Mouse (Mus musculus) limb, embryonic 14.5 days (tissue): Measurements from ENCODE around the gene Marcksl1. TPM values are rescaled to one million over a fixed set of nuclear protein-coding genes. Genes with fewer than 3 reads are reported as not detected.
A peak's percentile ranks its signal among the peaks of the same experiment; 100 is the strongest.

ENCODE experiments used
- ATAC-seq: fragments of 200-750 bp; cut with Nextera tagmentation; 2 replicates; pipeline ENCODE4 v1.8.0; 2017; ENCODE audit warnings: low read depth, moderate number of reproducible peaks, moderate TSS enrichment; ENCODE audit not compliant: low FRiP score
- DNase-seq: peaks from one replicate; pipeline ENCODE4 v3.0.0-alpha.2; 2015; ENCODE audit warnings: low spot score
- H3K27ac ChIP-seq: fragments of 300-500 bp; sonication (generic); replicated peaks from 2 replicates; pipeline ENCODE4 v1.5.1; 2014; ENCODE audit warnings: low read depth, mild to moderate bottlenecking, low read length, moderate library complexity, mixed read lengths
- H3K27me3 ChIP-seq: fragments of 300-500 bp; sonication (generic); 2 replicates; pipeline ENCODE4 v1.6.1; 2014; ENCODE audit warnings: low read length, mixed read lengths; ENCODE audit not compliant: control insufficient read depth, insufficient read depth
- H3K36me3 ChIP-seq: fragments of 300-500 bp; sonication (generic); 2 replicates; pipeline ENCODE4 v1.6.1; 2014; ENCODE audit warnings: mild to moderate bottlenecking, low read length, moderate library complexity, mixed read lengths; ENCODE audit not compliant: control insufficient read depth, insufficient read depth
- H3K4me1 ChIP-seq: fragments of 300-500 bp; sonication (generic); 2 replicates; pipeline ENCODE4 v1.6.1; 2014; ENCODE audit warnings: antibody characterized with exemption, low read length, mixed read lengths; ENCODE audit not compliant: control insufficient read depth, insufficient read depth
- H3K4me2 ChIP-seq: fragments of 300-500 bp; sonication (generic); replicated peaks from 2 replicates; pipeline ENCODE4 v1.6.1; 2014; ENCODE audit warnings: low read depth, mild to moderate bottlenecking, low read length, moderate library complexity; ENCODE audit not compliant: severe bottlenecking
- H3K4me3 ChIP-seq: fragments of 300-500 bp; sonication (generic); replicated peaks from 2 replicates; pipeline ENCODE4 v1.5.1; 2014; ENCODE audit warnings: low read length
- H3K9ac ChIP-seq: fragments of 300-500 bp; sonication (generic); 2 replicates; pipeline ENCODE4 v1.6.1; 2014; ENCODE audit warnings: mild to moderate bottlenecking, low read depth, low read length, moderate library complexity; ENCODE audit not compliant: severe bottlenecking
- H3K9me3 ChIP-seq: fragments of 300-500 bp; sonication (generic); 2 replicates; pipeline ENCODE4 v1.6.1; 2016; ENCODE audit warnings: low read length; ENCODE audit not compliant: control insufficient read depth
- POLR2A ChIP-seq: fragments of 200-500 bp; IDR thresholded peaks from 2 replicates; pipeline ENCODE4 v1.8.0; 2012; ENCODE audit warnings: inconsistent platforms, mild to moderate bottlenecking, moderate library complexity, borderline replicate concordance; ENCODE audit not compliant: insufficient read depth, insufficient read length; ENCODE audit errors: extremely low read depth
- WGBS: fragments of 180-500 bp; shearing (Covaris S2); extraction: QIAGEN DNeasy Blood & Tissue Kit; methylation state at CpG from one replicate; pipeline ENCODE4 v1.1.7; 2014; 5-methylcytosine and 5-hydroxymethylcytosine counted together
- polyA plus RNA-seq, 2 experiments: library from polyadenylated mRNA; depleted of rRNA in 1 of 2; stranded (reverse) in 1 of 2; unstranded in 1 of 2; fragments of >200 nt; fragmentation: Nextera tagmentation in 1 of 2; extraction: Ambion mirVana in 1 of 2; gene quantifications; 2 replicates each; pipeline versions ENCODE4 v1.2.1 to v1.2.3; 2012 to 2014

Marcksl1 gene
- polyA plus RNA-seq, 2 experiments = 563 to 648 TPM

- no peaks in the 10 kb centered on the region for H3K9me3 ChIP-seq
- ATAC-seq = no peak
- H3K4me2 ChIP-seq = peak within 1 kb of the TSS; percentile 53
- 3% methylated on average over 50 of the region's 70 CpGs for WGBS
- peaks cover 31% of the 10 kb centered on the region for H3K36me3 ChIP-seq
- peaks cover 16% of the 10 kb centered on the region for H3K27me3 ChIP-seq
- no peak for TF ChIP-seq POLR2A
- peak within 1 kb of the TSS; percentile 26 for H3K9ac ChIP-seq
- no peak for DNase-seq
- no peak within 1 kb of the TSS for H3K27ac ChIP-seq
- peak within 1 kb of the TSS; percentile 32 for H3K4me3 ChIP-seq
- H3K4me1 ChIP-seq = peaks cover 4% of the 10 kb centered on the region; the same call in 1 of the 2 replicates
Measured at GRCm38 (mm10) chr4:129490972-129491880, 22.2 kb upstream of the Marcksl1 start, which contains the start of the genes Tssk3 and Fam229a. Gene Tssk3, minus strand, starts transcription at chr4:129491022. Gene Fam229a, plus strand, starts transcription at chr4:129491190.

DNA sequence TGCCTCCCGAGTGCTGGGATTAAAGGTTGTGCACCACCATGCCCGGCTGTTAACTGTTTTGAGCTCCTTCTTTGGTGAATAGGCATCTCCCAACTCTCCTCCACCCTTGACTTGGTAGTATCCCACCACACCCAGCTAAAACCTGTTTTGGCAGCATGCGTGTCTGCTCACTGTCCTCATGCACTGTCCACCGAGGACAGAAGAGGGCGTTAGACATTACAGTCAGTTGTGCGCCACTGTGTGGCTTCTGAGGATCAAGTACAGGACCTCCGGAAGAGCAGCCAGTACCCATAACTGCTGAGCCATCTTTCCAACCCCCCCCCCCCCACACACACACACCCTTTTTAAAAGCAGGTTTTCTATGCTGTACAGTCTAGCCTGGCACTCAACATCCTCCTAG lies 18.7 kb upstream of the Marcksl1 start:
- no peak overlapping the region for H3K9ac ChIP-seq
- 0 out of 2 replicates have a peak, but pooled peaks cover under 1% of the 10 kb centered on the region for H3K36me3 ChIP-seq
- WGBS = 79% methylated on average over 7 of the region's 7 CpGs
- no peak overlapping the region for H3K27ac ChIP-seq
- no peak for DNase-seq
- H3K4me2 ChIP-seq = no peak overlapping the region
- H3K9me3 ChIP-seq = no peaks in the 10 kb centered on the region
- no peak for ATAC-seq
- H3K4me1 ChIP-seq = peaks cover 6% of the 10 kb centered on the region; the same call in 1 of the 2 replicates
- peaks cover 16% of the 10 kb centered on the region for H3K27me3 ChIP-seq
- TF ChIP-seq POLR2A = no peak
- H3K4me3 ChIP-seq = no peak overlapping the region

- Histone ChIP-seq H3K9ac (no peak overlapping the region; the same call in 1 of the 2 replicates), H3K9me3 (no peaks in the 10 kb centered on the region), H3K36me3 (no peaks in the 10 kb centered on the region), H3K4me2 (no peak overlapping the region), H3K4me1 (peaks cover 6% of the 10 kb centered on the region; the same call in 1 of the 2 replicates), H3K27me3 (peaks cover 11% of the 10 kb centered on the region), H3K4me3 (no peak overlapping the region), H3K27ac (peak overlapping the region; percentile 22; the same call in 1 of the 2 replicates)
- no peak for ATAC-seq
- TF ChIP-seq POLR2A = no peak
- no peak for DNase-seq
- WGBS = 30% methylated on average over 16 of the region's 16 CpGs
Measured at GRCm38 (mm10) chr4:129495672-129496562, 17.5 kb upstream of the Marcksl1 start.

- no peak for ATAC-seq
- H3K4me1 ChIP-seq = peaks cover 2% of the 10 kb centered on the region; the same call in 1 of the 2 replicates
Measured at GRCm38 (mm10) chr4:129496631-129497030, 16.8 kb upstream of the Marcksl1 start.

DNA sequence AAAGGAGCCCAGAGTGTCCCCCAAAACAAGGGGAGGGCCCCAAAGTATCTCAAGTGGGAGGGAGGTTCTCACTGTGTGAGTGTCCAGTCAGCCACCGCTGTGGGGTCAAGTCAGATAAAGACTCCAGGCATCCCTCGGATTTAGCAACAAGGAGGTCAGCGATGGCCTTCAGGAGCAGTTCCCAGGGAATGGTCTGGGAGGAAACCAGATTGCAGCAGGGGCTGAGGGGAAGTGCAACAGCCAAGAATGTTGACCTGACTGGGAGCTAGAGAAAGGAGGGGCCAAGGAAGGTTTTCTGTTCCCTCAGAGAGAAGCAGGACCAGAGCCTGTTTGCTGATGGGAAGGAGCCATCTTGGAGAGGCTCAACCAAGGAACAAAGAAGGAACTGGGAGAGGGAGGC lies 14.4 kb upstream of the Marcksl1 start:
- H3K4me3 ChIP-seq = no peak overlapping the region
- ATAC-seq = no peak
- no peak overlapping the region for H3K4me2 ChIP-seq
- peaks cover 2% of the 10 kb centered on the region; the same call in 1 of the 2 replicates for H3K4me1 ChIP-seq
- no peak overlapping the region for H3K27ac ChIP-seq
- no peaks in the 10 kb centered on the region for H3K36me3 ChIP-seq
- H3K9ac ChIP-seq = no peak overlapping the region
- no peaks in the 10 kb centered on the region for H3K9me3 ChIP-seq
- no peaks in the 10 kb centered on the region for H3K27me3 ChIP-seq
- no peak for TF ChIP-seq POLR2A
- no peak for DNase-seq
- WGBS = 83% methylated on average over 3 of the region's 3 CpGs

More at GRCm38 (mm10) chr4:129496631-129497030, 16.8 kb upstream of the Marcksl1 start:
- no peaks in the 10 kb centered on the region for H3K9me3 ChIP-seq
- H3K9ac ChIP-seq = no peak overlapping the region; the same call in 1 of the 2 replicates
- no peak overlapping the region for H3K4me2 ChIP-seq
- WGBS = 34% methylated on average over 6 of the region's 6 CpGs
- no peaks in the 10 kb centered on the region for H3K36me3 ChIP-seq
- TF ChIP-seq POLR2A = no peak
- peaks cover 4% of the 10 kb centered on the region for H3K27me3 ChIP-seq
- H3K27ac ChIP-seq = 0 out of 2 replicates have a peak overlapping the region, but pooled peaks have one; percentile 22
- no peak for DNase-seq
- no peak overlapping the region for H3K4me3 ChIP-seq
